Mouse (Mus musculus) ZHBTc4 (cell line): ENCODE measurements around the gene Gm20388.

ENCODE experiments used
- DNase-seq: peaks from one replicate; pipeline ENCODE4 v3.0.0-alpha.2; 2011; ENCODE audit warnings: low read depth, low spot score

The Gm20388 gene

GRCm38 (mm10) chr8:120335262-120336086, 424.8 kb downstream of the Gm20388 start:
- DNase-seq: peak; percentile 57

- peak; percentile 51 for DNase-seq
Measured at GRCm38 (mm10) chr8:120336087-120336380, 425.4 kb downstream of the Gm20388 start.

- peak; percentile 97 for DNase-seq
Measured at GRCm38 (mm10) chr8:120336909-120337555, 426.4 kb downstream of the Gm20388 start.

- no peak for DNase-seq
Measured at GRCm38 (mm10) chr8:120337627-120338026, 427.0 kb downstream of the Gm20388 start.

- DNase-seq: peak; percentile 67
Measured at GRCm38 (mm10) chr8:120338678-120339077, 428.0 kb downstream of the Gm20388 start.

- no peak for DNase-seq
Measured at GRCm38 (mm10) chr8:120339743-120340142, 429.1 kb downstream of the Gm20388 start.

- peak; percentile 48 for DNase-seq
Measured at GRCm38 (mm10) chr8:120341124-120341523, 430.5 kb downstream of the Gm20388 start.

- no peak for DNase-seq
Measured at GRCm38 (mm10) chr8:120342847-120343548, 432.4 kb downstream of the Gm20388 start.

GRCm38 (mm10) chr8:120343582-120343981, 432.9 kb downstream of the Gm20388 start:
- DNase-seq: no peak

GRCm38 (mm10) chr8:120344166-120344565, 433.5 kb downstream of the Gm20388 start:
- DNase-seq: no peak

GRCm38 (mm10) chr8:120344583-120344982, 433.9 kb downstream of the Gm20388 start:
- no peak for DNase-seq

- no peak for DNase-seq
Measured at GRCm38 (mm10) chr8:120347734-120348341, 437.2 kb downstream of the Gm20388 start.

- no peak for DNase-seq
Measured at GRCm38 (mm10) chr8:120348922-120349321, 438.3 kb downstream of the Gm20388 start.

GRCm38 (mm10) chr8:120351332-120352071, 440.9 kb downstream of the Gm20388 start:
- DNase-seq: no peak

GRCm38 (mm10) chr8:120352096-120352495, 441.5 kb downstream of the Gm20388 start:
- DNase-seq: no peak

GRCm38 (mm10) chr8:120356067-120356466, 445.4 kb downstream of the Gm20388 start:
- DNase-seq: no peak

- peak; percentile 44 for DNase-seq
Measured at GRCm38 (mm10) chr8:120357504-120357903, 446.9 kb downstream of the Gm20388 start.

GRCm38 (mm10) chr8:120361301-120361700, 450.7 kb downstream of the Gm20388 start:
- DNase-seq: no peak

GRCm38 (mm10) chr8:120363552-120364071, 453.0 kb downstream of the Gm20388 start:
- DNase-seq: peak; percentile 88

GRCm38 (mm10) chr8:120364093-120364725, 453.6 kb downstream of the Gm20388 start:
- DNase-seq: peak; percentile 78

- DNase-seq: no peak
Measured at GRCm38 (mm10) chr8:120366840-120367239, 456.2 kb downstream of the Gm20388 start.
